Mouse (Mus musculus): ENCODE data around the gene Gm3543.
"Not testable (repeated sequence)": the region's sequence is repeated elsewhere in the genome, so short reads cannot be mapped to it uniquely, and the experiment has no call there.

Gm3543 gene

DNA sequence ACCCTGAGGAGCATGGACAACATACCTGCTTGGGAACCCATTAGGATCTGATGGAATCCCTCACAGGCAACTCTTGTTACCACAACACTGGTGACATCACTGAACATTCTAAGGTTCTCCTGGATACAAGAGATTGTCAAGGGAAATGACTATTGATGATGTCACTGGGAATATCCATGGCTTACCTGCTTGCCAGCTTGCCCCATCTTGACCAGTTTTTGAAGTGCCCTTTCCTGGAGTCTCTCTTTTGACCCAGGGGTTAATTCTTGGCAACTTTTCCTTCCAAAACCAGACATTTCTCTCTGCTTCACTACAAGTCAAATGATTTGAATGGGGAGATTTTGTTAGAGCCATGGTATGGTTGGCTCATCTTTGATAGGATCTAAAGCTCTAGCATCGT is at the start of gene Gm3543:
Gene Gm3543, minus strand, starts transcription at position 101 of the 400 bp plus-strand sequence.
- DNase-seq = not testable (repeated sequence)

GRCm38 (mm10) chr14:41968596-41968995 is 14.5 kb downstream of the Gm3543 start:
- DNase-seq = not testable (repeated sequence)

- not testable (repeated sequence) for DNase-seq
Measured at GRCm38 (mm10) chr14:41967827-41968226, 15.3 kb downstream of the Gm3543 start, which contains the start of gene Gm6401. Gene Gm6401 (minus strand): TSS chr14:41967927.

- DNase-seq = not testable (repeated sequence)
Measured at GRCm38 (mm10) chr14:41964095-41964494, 19.0 kb downstream of the Gm3543 start.

- not testable (repeated sequence) for DNase-seq
Measured at GRCm38 (mm10) chr14:41943695-41944094, 39.4 kb downstream of the Gm3543 start, which contains the start of gene 1700024B05Rik. Gene 1700024B05Rik (plus strand): TSS chr14:41943995.

Data from right cerebral cortex, postnatal 14 days (tissue).